Mouse (Mus musculus) neural tube, embryonic 14.5 days (tissue): ENCODE results near the gene Cep104. TPM values are rescaled to one million over a fixed set of nuclear protein-coding genes. Genes with fewer than 3 reads are reported as not detected.

Source experiments
- ATAC-seq: fragments of 200-750 bp; cut with Nextera tagmentation; 2 replicates; pipeline ENCODE4 v1.8.0; 2017; ENCODE audit warnings: low read depth, mild to moderate bottlenecking, moderate TSS enrichment, moderate library complexity
- H3K27ac ChIP-seq: fragments of 300-500 bp; sonication (generic); 2 replicates; pipeline ENCODE4 v1.5.1; 2014; ENCODE audit warnings: low read depth, mild to moderate bottlenecking, control low read depth, low read length, moderate library complexity, mixed read lengths
- H3K27me3 ChIP-seq: fragments of 300-500 bp; sonication (generic); 2 replicates; pipeline ENCODE4 v1.6.1; 2014; ENCODE audit warnings: low read length; ENCODE audit not compliant: control insufficient read depth, insufficient read depth
- H3K36me3 ChIP-seq: fragments of 300-500 bp; sonication (generic); 2 replicates; pipeline ENCODE4 v1.6.1; 2014; ENCODE audit warnings: low read length, mixed read lengths; ENCODE audit not compliant: control insufficient read depth, insufficient read depth
- H3K4me1 ChIP-seq: fragments of 300-500 bp; sonication (generic); 2 replicates; pipeline ENCODE4 v1.6.1; 2014; ENCODE audit warnings: low read length; ENCODE audit not compliant: control insufficient read depth, insufficient read depth
- H3K4me2 ChIP-seq: fragments of 300-500 bp; sonication (generic); 2 replicates; pipeline ENCODE4 v1.6.1; 2014; ENCODE audit warnings: mild to moderate bottlenecking, low read depth, low read length, control low read depth
- H3K4me3 ChIP-seq: fragments of 300-500 bp; sonication (generic); 2 replicates; pipeline ENCODE4 v1.5.1; 2014; ENCODE audit warnings: low read depth, low read length, control low read depth, mixed read lengths
- H3K9ac ChIP-seq: fragments of 300-500 bp; sonication (generic); replicated peaks from 2 replicates; pipeline ENCODE4 v1.6.1; 2014; ENCODE audit warnings: low read depth, mild to moderate bottlenecking, control low read depth, low read length, mixed read lengths
- H3K9me3 ChIP-seq: fragments of 300-500 bp; sonication (generic); 2 replicates; pipeline ENCODE4 v1.6.1; 2016; ENCODE audit warnings: low read length; ENCODE audit not compliant: control insufficient read depth
- WGBS: fragments of 180-500 bp; shearing (Covaris S2); extraction: QIAGEN DNeasy Blood & Tissue Kit; methylation state at CpG from one replicate; pipeline ENCODE4 v1.1.7; 2014; 5-methylcytosine and 5-hydroxymethylcytosine counted together
- polyA plus RNA-seq: library from polyadenylated mRNA; unstranded; fragments of >200 nt; fragmentation: Nextera tagmentation; extraction: Ambion mirVana; gene quantifications from 2 replicates; pipeline ENCODE4 v1.2.1, GENCODE M21; 2014

The Cep104 gene
- polyA plus RNA-seq, 1 experiment from 2014 or later, result 18.4 TPM

- peak; percentile 65 for ATAC-seq
- Histone ChIP-seq H3K9me3 (no peaks in the 10 kb centered on the region), H3K9ac (peak overlapping the region; percentile 89), H3K36me3 (peaks cover 20% of the 10 kb centered on the region), H3K4me2 (peak overlapping the region; percentile 67), H3K4me3 (peak overlapping the region; percentile 98), H3K27me3 (no peaks in the 10 kb centered on the region), H3K27ac (peak overlapping the region; percentile 80), H3K4me1 (peaks cover 10% of the 10 kb centered on the region)
- WGBS, result under 1% methylated on average over 25 of the region's 33 CpGs
Measured at GRCm38 (mm10) chr4:153975292-153975662, 283 bp downstream of the Cep104 start.

- Histone ChIP-seq H3K4me3 (peak overlapping the region; percentile 98), H3K9ac (peak overlapping the region; percentile 89), H3K27ac (no peak overlapping the region), H3K4me2 (peak overlapping the region; percentile 67), H3K9me3 (no peaks in the 10 kb centered on the region), H3K36me3 (peaks cover 20% of the 10 kb centered on the region), H3K27me3 (no peaks in the 10 kb centered on the region), H3K4me1 (peaks cover 10% of the 10 kb centered on the region)
- ATAC-seq, result no peak
- WGBS, result 42% methylated on average over 6 of the region's 6 CpGs
Measured at GRCm38 (mm10) chr4:153975768-153976167, 774 bp downstream of the Cep104 start.

GRCm38 (mm10) chr4:153979243-153979642 is 4.2 kb downstream of the Cep104 start:
- Histone ChIP-seq H3K4me3 (no peak overlapping the region), H3K27ac (no peak overlapping the region), H3K36me3 (peaks cover 38% of the 10 kb centered on the region), H3K4me1 (peaks cover 10% of the 10 kb centered on the region), H3K9ac (no peak overlapping the region), H3K4me2 (no peak overlapping the region), H3K27me3 (no peaks in the 10 kb centered on the region), H3K9me3 (no peaks in the 10 kb centered on the region)
- ATAC-seq, result no peak
- whole genome bisulfite sequencing, result 93% methylated on average over 10 of the region's 10 CpGs

- H3K4me2 ChIP-seq, result no peak overlapping the region
- ATAC-seq, result no peak
- no peak overlapping the region for H3K4me3 ChIP-seq
- H3K27me3 ChIP-seq, result no peaks in the 10 kb centered on the region
- H3K9ac ChIP-seq, result no peak overlapping the region
- H3K4me1 ChIP-seq, result peaks cover 10% of the 10 kb centered on the region
- 92% methylated on average over 11 of the region's 11 CpGs for WGBS
- H3K27ac ChIP-seq, result no peak overlapping the region
- peaks cover 50% of the 10 kb centered on the region for H3K36me3 ChIP-seq
- no peaks in the 10 kb centered on the region for H3K9me3 ChIP-seq
Measured at GRCm38 (mm10) chr4:153980470-153980869, 5.5 kb downstream of the Cep104 start.

GRCm38 (mm10) chr4:153992715-153993114 is 17.7 kb downstream of the Cep104 start:
- no peak overlapping the region for H3K4me2 ChIP-seq
- no peaks in the 10 kb centered on the region for H3K9me3 ChIP-seq
- H3K4me1 ChIP-seq, result no peaks in the 10 kb centered on the region
- H3K9ac ChIP-seq, result no peak overlapping the region
- 92% methylated on average over 10 of the region's 10 CpGs for WGBS
- peaks cover 79% of the 10 kb centered on the region for H3K36me3 ChIP-seq
- H3K4me3 ChIP-seq, result no peak overlapping the region
- no peak overlapping the region for H3K27ac ChIP-seq
- H3K27me3 ChIP-seq, result no peaks in the 10 kb centered on the region
- ATAC-seq, result no peak

- H3K4me2 ChIP-seq, result no peak overlapping the region
- H3K4me3 ChIP-seq, result no peak overlapping the region
- 91% methylated on average over 8 of the region's 8 CpGs for WGBS
- ATAC-seq, result no peak
- H3K9me3 ChIP-seq, result no peaks in the 10 kb centered on the region
- no peak overlapping the region for H3K9ac ChIP-seq
- H3K36me3 ChIP-seq, result peaks cover 79% of the 10 kb centered on the region
- no peak overlapping the region for H3K27ac ChIP-seq
- no peaks in the 10 kb centered on the region for H3K27me3 ChIP-seq
- no peaks in the 10 kb centered on the region for H3K4me1 ChIP-seq
Measured at GRCm38 (mm10) chr4:153993505-153993904, 18.5 kb downstream of the Cep104 start.

GRCm38 (mm10) chr4:154005488-154005887 is 30.5 kb downstream of the Cep104 start:
- Histone ChIP-seq H3K36me3 (peaks cover 32% of the 10 kb centered on the region), H3K4me2 (no peak overlapping the region), H3K9ac (no peak overlapping the region), H3K9me3 (no peaks in the 10 kb centered on the region), H3K27me3 (no peaks in the 10 kb centered on the region), H3K27ac (no peak overlapping the region), H3K4me3 (no peak overlapping the region), H3K4me1 (no peaks in the 10 kb centered on the region)
- no peak for ATAC-seq
- 84% methylated on average over 5 of the region's 5 CpGs for WGBS

GRCm38 (mm10) chr4:154006264-154006663 is 31.3 kb downstream of the Cep104 start:
- H3K36me3 ChIP-seq, result peaks cover 32% of the 10 kb centered on the region
- no peak overlapping the region for H3K27ac ChIP-seq
- H3K9me3 ChIP-seq, result no peaks in the 10 kb centered on the region
- H3K4me1 ChIP-seq, result 0 out of 2 replicates have a peak, but pooled peaks cover 4% of the 10 kb centered on the region
- WGBS, result 93% methylated on average over 6 of the region's 6 CpGs
- H3K4me2 ChIP-seq, result no peak overlapping the region
- no peak overlapping the region for H3K4me3 ChIP-seq
- ATAC-seq, result no peak
- no peak overlapping the region for H3K9ac ChIP-seq
- no peaks in the 10 kb centered on the region for H3K27me3 ChIP-seq

GRCm38 (mm10) chr4:154007759-154008158 is 32.8 kb downstream of the Cep104 start:
- no peak overlapping the region for H3K4me2 ChIP-seq
- no peaks in the 10 kb centered on the region for H3K9me3 ChIP-seq
- peaks cover 7% of the 10 kb centered on the region; the same call in 1 of the 2 replicates for H3K4me1 ChIP-seq
- no peaks in the 10 kb centered on the region for H3K27me3 ChIP-seq
- H3K4me3 ChIP-seq, result no peak overlapping the region
- no peak for ATAC-seq
- H3K27ac ChIP-seq, result no peak overlapping the region
- no peak overlapping the region for H3K9ac ChIP-seq
- H3K36me3 ChIP-seq, result peaks cover 32% of the 10 kb centered on the region
- 86% methylated on average over 4 of the region's 4 CpGs for WGBS
